13 mouse cellular contexts compared by ENCODE assay signal in the genomic region with DNA sequence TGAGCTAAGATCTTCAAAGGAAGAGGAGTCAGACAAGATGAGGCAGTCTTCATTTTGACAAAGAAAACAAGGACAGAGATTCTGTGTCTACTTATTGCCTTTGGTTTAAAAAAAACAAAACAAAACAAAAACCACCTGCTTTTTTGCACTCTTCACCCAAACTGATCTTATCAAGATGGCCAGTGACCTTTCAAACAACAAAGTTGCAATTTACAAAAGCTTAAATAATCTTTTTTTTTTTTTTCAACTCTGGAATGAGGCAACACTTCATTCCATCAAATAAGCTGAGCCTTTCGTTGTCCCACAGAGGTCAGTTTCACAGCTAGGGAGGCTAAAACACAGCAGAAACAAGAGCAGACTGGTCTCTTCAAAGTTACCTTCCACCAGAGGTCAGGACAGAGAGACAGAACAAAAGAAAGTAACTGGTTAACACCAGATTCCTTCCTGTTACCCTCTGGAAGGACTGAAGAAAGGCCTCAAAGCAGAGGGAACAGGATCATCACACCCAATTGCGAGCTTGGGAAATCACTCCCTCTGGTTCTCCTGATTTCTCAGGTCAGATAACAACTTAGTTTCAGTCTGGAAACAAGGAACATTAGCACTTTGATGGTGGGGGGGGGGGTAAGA.
"Had no signal": no experiment of that assay in that cellular context is flagged by ENCODE, and none has a peak within 500 bp of the region (broad histone marks: within the 10 kb centered on the region; RNA-seq: fewer than 3 reads in every experiment).

No protein-coding gene starts in this region.

- ATAC-seq: midbrain, embryonic 13.5 days had no signal

- H3K9me3 ChIP-seq: lung, embryonic 15.5 days; stomach, embryonic 15.5 days had no signal

- DNase-seq: kidney, adult 11 months; kidney, postnatal 14 days; left cerebral cortex, postnatal 4 days; lung, postnatal 14 days; right cerebral cortex, postnatal 14 days; thymus, postnatal 4 days had no signal

- H3K4me2 ChIP-seq: limb, embryonic 13.5 days; liver, embryonic 15.5 days; lung, embryonic 15.5 days; midbrain, embryonic 13.5 days; stomach, embryonic 15.5 days had no signal

- H3K9ac ChIP-seq: limb, embryonic 13.5 days; liver, embryonic 15.5 days; lung, embryonic 15.5 days; midbrain, embryonic 13.5 days; stomach, embryonic 15.5 days had no signal

- H3K4me1 ChIP-seq: limb, embryonic 13.5 days; lung, embryonic 15.5 days had no signal

- H3K4me3 ChIP-seq: limb, embryonic 13.5 days; liver, embryonic 15.5 days; lung, embryonic 15.5 days; midbrain, embryonic 13.5 days; stomach, embryonic 15.5 days had no signal

- H3K27ac ChIP-seq: limb, embryonic 13.5 days; liver, embryonic 15.5 days; lung, embryonic 15.5 days; macrophage; midbrain, embryonic 13.5 days; stomach, embryonic 15.5 days had no signal

- H3K27me3 ChIP-seq: limb, embryonic 13.5 days; liver, embryonic 15.5 days; lung, embryonic 15.5 days; megakaryocyte, embryonic 14.5 days; midbrain, embryonic 13.5 days; stomach, embryonic 15.5 days had no signal
